Mouse (Mus musculus) layer of hippocampus, postnatal 25 days (tissue): ENCODE data around the gene Gm853. TPM values are rescaled to one million over a fixed set of nuclear protein-coding genes. Genes with fewer than 3 reads are reported as not detected.

Source experiments
- total RNA-seq, 2 experiments: library from RNA; stranded (reverse); gene quantifications; 2 replicates each; pipeline ENCODE4 v1.2.3; 2021

Gene Gm853
- total RNA-seq, 2 experiments from 2014 or later, result not detected

Other genes with a start within 250 kb of the Gm853 start
- gene Adgrb2, start 237.5 kb downstream of the Gm853 start, total RNA-seq, result 100 to 1,000 TPM; 516 to 583 TPM
- 10 to 100 TPM in 1 of 2 experiments, 1 to 10 TPM in 1; 8.8 to 10.5 TPM for gene Col16a1, start 174.6 kb downstream of the Gm853 start, total RNA-seq
- 10 to 100 TPM; 58.5 to 66.3 TPM for gene Pef1, start 119.8 kb downstream of the Gm853 start, total RNA-seq
- 1 to 10 TPM; 3.2 to 4.5 TPM for gene Hcrtr1, start 83.0 kb downstream of the Gm853 start, total RNA-seq
- 1 to 10 TPM; 7.5 to 8.7 TPM for gene Tinagl1, start 47.3 kb downstream of the Gm853 start, total RNA-seq
- gene Serinc2, start 56.8 kb upstream of the Gm853 start, total RNA-seq, result 10 to 100 TPM in 1 of 2 experiments, 1 to 10 TPM in 1; 9.2 to 12.9 TPM
- gene Fabp3, start 86.2 kb upstream of the Gm853 start, total RNA-seq, result 100 to 1,000 TPM; 108 to 111 TPM
- 1 to 10 TPM; 1.2 to 1.4 TPM for gene Gm10570, start 86.3 kb upstream of the Gm853 start, total RNA-seq
- gene Zcchc17, start 137.5 kb upstream of the Gm853 start, total RNA-seq, result 10 to 100 TPM; 65.4 to 67.7 TPM
- 10 to 100 TPM; 28.8 to 31.3 TPM for gene Snrnp40, start 137.7 kb upstream of the Gm853 start, total RNA-seq